Mouse (Mus musculus) spleen, adult 12 weeks (tissue): ENCODE measurements around the gene Slc4a7.
A peak's percentile ranks its signal among the peaks of the same experiment; 100 is the strongest.

ENCODE experiments used
- DNase-seq: peaks from one replicate; pipeline ENCODE4 v3.0.0; 2022; ENCODE audit warnings: low spot score

The Slc4a7 gene

GRCm38 (mm10) chr14:14701710-14702329, at the start of gene Slc4a7:
Gene Slc4a7, plus strand, starts transcription at chr14:14702279.
- no peak for DNase-seq

GRCm38 (mm10) chr14:14670597-14670996, 31.5 kb upstream of the Slc4a7 start:
- no peak for DNase-seq

DNA sequence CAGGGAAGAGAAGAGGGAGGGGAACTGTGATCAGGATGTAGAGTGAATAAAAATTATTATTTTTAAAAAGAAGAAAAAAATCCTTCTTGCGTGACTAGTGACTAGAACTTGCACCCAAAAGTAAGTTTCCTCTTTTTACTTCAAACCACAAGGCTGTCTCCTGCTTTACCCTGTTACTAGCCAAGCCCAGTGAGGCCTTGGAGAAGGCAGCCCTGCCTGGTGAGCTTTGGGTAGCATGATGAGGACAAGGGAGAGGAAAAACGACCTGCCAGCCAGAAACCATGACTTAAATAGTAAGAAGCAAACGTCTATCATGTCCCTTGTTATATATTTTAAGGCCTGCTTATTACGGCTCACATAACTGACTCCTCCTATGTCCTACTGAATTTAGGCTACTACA, 20.5 kb upstream of the Slc4a7 start:
- DNase-seq: no peak

DNA sequence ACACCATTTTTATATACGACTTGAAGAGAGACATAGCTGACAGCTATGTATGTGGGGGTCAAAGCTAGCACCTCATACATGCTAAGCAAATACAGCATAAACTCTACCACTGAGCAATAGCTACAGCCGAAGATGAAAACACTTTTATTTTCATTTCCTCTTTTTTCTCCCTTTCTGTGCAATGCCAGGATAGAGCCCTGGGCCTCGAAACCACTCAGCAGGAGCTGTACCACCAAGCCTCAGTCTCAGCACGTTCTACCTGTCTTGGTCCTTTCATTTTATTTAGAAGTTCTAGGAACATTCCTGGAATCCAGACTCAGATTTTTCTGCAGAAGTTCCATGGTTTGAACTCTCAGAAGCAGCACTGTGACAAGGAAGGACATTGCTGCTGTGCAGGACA, 17.3 kb upstream of the Slc4a7 start:
- no peak for DNase-seq

DNA sequence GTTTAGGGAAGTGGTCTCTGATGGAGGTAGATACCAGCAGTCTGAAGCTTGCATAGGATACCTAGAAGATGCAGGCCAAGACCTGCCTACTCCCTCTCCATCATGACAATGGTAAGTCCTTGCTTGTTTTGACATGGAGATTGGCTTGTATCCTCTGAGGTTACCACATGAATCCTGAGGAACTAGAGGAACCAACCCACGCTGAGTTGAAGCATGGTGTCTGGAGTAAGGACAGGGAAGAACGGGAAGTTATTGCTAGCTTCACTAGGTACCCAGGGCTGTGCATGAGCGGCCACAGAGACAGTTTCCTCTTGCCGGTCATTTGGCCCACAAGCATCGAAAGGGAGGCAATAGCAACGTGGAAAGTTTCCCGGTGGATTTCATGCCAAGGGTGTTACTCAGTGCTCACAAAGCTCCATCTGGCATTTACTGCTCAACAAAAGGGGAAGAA, 16.0 kb upstream of the Slc4a7 start:
- no peak for DNase-seq

DNA sequence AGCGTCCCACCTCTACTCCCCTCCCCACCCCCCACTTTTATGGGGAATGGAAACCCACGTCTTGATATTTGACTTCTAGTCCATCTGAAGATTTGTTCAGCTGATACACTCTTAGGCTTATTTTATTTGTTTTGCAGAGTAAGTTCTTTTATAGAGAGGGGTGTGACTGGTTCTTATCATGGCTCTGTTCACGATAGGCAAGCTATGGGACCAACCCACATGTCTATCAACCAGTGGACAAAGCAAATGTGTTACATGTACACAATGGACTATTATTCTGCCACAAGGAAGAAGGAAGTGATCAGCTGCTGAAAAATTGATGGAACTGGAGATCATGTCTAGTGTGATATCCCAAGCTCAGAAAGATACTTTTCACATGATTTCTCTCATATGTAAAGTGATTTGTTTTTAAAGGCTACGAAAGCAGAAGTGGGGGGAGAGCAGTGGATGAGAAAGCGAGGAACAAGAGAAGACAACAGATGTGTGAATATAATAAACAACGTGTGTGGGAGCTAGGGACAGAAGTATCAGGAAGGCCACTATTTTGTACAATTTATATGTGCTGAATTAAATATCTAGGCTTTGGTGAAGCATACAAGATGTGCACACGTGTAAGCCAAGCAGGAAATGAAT, 14.7 kb upstream of the Slc4a7 start:
- no peak for DNase-seq

DNA sequence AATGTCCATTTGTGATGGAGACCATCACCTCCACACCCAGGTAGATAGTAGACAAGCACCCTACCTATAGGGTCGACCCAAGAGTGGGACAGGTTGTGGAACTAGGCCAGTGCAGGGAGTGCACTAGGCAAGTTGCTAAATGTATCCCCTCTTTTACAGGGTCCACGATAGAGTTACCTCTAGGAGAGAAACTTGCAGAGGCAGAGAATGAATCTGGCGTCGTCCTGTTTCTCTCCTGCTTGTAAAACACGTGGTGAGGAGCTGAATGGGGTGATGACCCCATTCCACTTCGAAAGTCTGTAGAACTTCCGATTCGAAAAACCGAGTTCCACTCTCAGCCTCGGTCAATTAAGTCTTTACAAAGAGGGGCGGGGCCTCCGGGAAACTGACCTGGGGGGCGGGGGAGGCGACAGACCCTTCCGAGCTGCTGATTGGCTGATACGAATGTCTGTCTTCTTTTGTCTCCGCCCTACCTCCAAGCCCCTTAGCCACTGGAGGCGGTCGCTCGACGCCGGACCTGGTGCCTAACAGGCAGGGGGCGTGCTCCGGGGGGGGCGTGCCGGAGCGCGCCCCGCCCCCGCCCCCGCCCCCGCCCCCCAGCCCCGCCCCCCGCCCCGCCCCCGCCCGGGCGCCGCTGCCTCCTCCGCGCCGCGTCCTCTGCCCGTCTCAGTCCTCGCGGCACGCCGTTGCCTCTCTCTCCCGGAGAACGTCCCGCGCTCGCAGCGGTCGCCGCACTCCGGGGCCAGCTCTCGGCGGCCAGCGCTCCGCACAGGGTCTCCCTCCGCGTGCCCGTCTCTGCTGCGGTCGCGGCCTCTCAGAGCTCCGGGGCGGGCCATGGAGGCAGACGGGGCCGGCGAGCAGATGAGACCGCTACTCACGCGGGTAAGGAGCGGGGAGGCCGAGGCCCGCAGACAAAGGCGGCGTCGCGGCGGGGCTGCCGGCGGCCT, 593 bp downstream of the Slc4a7 start:
- DNase-seq: peak; percentile 64

GRCm38 (mm10) chr14:14703346-14703871, 1.3 kb downstream of the Slc4a7 start:
- DNase-seq: no peak

GRCm38 (mm10) chr14:14704651-14705050, 2.6 kb downstream of the Slc4a7 start:
- no peak for DNase-seq

DNA sequence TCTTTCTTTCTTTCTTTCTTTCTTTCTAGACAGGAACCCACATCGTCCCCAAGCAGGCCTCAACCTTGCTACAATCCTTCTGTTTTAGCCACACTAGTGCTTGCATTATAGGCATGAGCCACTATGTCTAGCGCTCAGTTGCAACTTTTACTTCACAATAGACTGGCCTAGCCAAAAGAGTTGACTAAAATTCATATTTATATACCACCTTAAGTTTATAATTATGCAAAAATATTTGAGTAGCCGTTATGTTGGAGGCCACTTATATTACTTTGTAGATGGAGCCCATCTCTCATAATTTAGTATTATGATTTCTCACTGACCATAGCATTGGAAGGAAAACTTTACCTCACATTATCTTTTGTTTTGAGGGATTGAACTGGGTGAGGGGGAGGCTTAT, 3.0 kb downstream of the Slc4a7 start:
- DNase-seq: no peak

DNA sequence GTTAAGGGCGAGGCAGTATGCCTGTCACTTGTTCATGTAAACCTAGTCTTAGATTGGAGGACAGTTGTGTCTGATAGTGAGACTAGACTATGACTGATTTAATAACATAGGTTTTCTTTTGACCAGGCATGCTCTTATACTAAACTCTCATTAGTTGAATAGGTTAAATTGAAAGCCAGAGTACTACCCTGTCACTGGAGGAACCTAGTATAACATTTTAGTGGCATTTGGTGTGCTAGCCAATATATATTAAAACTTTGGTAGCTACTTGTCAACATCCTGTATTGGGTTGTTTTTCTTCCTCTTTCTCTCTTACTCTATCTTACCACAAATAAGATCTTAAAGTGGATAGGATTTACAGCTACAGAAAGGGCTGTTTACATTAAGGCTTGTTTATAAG, 4.3 kb downstream of the Slc4a7 start:
- DNase-seq: no peak

DNA sequence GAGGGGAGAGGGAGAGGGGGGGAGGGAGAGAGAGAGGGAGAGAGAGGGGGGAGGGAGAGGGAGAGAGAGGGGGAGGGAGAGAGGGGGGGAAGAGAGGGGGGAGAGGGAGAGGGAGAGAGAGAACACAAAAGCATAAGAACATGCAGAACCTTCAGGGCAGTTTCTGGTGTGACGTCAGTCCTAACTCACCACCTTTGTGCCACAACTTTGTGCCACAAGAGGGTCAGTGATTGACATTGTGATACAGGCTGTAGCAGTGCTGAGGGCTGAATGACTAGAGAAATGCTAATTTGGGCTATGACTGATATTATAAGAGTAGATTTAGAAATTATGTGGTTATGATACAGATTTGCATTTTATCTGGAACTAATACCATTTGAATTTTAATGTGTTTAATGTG, 5.0 kb downstream of the Slc4a7 start:
- no peak for DNase-seq

GRCm38 (mm10) chr14:14709021-14709420, 6.9 kb downstream of the Slc4a7 start:
- DNase-seq: no peak

- no peak for DNase-seq
Measured at GRCm38 (mm10) chr14:14714130-14714529, 12.1 kb downstream of the Slc4a7 start.

DNA sequence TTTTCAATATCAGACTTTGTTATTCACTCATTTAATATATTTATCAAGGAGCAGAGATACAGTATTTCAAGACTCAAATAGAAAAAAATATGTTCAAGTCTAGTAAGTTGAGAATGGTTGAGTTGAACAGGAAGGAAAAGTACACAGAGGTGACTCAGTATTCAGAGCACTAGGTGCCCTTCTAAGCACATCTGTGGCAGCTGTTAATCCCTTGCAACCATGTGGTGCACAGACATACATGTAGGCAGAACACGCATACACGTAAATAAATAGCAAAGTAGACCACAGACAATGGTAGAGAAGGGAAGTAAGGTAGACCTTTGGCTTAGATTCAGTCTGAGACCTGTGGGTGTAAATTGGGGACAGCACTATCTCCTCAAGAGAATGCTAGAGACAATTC, 13.7 kb downstream of the Slc4a7 start:
- no peak for DNase-seq

- DNase-seq: no peak
Measured at GRCm38 (mm10) chr14:14716843-14717242, 14.8 kb downstream of the Slc4a7 start.

DNA sequence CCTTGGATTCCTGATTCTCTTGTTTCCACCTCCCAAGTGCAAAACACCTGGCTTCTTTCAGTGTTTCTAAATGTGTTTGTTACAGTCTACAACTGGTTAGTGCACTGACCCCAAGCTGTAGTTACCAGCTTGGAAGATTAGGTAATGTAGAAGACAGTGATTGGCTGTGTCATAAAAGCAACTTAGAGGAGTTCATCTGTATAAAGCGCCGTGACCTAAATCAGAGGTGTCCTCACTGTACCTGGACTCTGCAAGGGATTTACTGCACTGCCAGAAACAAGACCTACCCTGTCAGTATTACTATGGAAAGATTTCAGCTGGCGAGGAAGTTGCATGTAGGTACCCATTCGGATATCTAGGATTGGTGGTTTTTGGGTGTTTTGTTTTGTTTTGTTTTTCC, 16.5 kb downstream of the Slc4a7 start:
- no peak for DNase-seq

DNA sequence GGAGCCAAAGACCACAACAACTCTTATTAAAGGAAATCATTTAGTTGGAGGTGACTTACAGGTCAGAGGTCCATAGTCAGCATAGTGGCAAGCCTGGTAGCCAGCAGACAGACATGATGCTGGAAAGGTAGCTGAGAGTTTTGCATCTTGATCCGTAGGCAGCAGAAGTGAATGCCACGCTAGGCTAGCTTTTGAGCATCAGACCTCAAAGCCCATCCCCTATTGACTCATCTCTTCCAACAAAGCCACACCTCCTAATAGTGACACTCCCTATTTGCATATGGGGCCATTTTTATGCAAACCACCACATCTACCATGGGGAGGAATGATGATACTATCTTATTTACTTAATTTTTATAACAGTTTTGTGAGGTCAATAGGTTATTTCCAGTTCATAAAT, 79.1 kb downstream of the Slc4a7 start:
- DNase-seq: no peak

DNA sequence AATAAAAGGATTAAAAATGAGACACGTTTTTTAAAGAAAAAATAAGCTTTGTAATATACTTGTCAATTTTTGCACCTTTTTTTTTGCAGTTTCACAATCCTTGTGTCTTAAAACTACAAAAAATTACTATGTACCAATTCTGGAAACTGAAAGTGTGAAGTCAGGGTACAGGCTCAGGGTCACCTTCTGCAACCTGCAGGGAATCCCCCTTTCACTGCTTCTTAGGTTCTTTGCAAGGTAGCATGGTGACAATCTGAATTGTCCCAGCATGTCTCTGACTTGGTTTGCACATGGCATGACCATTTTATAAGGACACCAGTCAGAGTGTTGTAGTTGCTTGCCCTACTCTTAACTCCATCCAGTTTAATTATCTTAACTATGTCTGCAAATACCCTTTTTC, 82.1 kb downstream of the Slc4a7 start:
- DNase-seq: no peak

GRCm38 (mm10) chr14:14786979-14787378, 84.9 kb downstream of the Slc4a7 start:
- DNase-seq: no peak

DNA sequence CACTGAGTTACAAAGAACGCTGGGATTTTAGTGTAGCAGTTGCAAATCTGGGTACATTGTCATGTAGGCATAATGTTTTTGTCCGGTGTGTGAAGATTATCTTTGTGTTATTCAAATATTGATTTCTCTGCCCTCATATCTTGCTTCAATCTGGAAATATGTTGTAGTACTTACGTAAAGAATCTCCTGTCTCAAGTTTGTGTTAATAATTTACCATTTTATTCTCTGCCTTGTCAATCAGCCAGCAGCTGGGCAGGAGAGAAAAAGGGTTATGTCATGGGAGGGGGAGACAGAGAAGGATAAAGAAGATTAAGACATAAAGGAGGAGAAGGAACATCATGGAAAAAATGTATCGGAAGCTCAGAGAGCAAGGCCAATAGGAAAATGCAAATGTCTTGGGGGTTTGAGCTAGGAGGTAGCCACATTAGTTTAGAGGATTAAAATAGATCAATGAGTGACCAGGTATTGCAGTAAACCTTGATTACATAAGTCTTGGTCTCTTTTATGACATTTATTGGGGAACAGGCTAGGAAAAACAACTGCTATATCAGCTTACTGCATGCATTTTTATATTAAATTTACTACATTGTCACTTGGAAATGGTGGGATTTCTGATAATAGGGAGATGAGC, 87.9 kb downstream of the Slc4a7 start:
- DNase-seq: no peak

GRCm38 (mm10) chr14:14799861-14800260, 97.8 kb downstream of the Slc4a7 start:
- no peak for DNase-seq
